Mouse (Mus musculus): ENCODE data around the gene Ncoa1. TPM values are rescaled to one million over a fixed set of nuclear protein-coding genes. Genes with fewer than 3 reads are reported as not detected.

Ncoa1 gene
- 10 to 100 TPM; 23.9 to 27.7 TPM for total RNA-seq (2021)
- long read RNA-seq, experiment 1, full-length matches to known transcripts: 23 of 60 reads
- long read RNA-seq, experiment 1, partial matches to known transcripts: 13 of 60 reads
- long read RNA-seq, experiment 1, other reads (novel, unspliced or antisense): 24 of 60 reads
- long read RNA-seq, experiment 2, full-length matches to known transcripts: 23 of 57 reads
- long read RNA-seq, experiment 2, partial matches to known transcripts: 12 of 57 reads
- long read RNA-seq, experiment 2, other reads (novel, unspliced or antisense): 22 of 57 reads

DNA sequence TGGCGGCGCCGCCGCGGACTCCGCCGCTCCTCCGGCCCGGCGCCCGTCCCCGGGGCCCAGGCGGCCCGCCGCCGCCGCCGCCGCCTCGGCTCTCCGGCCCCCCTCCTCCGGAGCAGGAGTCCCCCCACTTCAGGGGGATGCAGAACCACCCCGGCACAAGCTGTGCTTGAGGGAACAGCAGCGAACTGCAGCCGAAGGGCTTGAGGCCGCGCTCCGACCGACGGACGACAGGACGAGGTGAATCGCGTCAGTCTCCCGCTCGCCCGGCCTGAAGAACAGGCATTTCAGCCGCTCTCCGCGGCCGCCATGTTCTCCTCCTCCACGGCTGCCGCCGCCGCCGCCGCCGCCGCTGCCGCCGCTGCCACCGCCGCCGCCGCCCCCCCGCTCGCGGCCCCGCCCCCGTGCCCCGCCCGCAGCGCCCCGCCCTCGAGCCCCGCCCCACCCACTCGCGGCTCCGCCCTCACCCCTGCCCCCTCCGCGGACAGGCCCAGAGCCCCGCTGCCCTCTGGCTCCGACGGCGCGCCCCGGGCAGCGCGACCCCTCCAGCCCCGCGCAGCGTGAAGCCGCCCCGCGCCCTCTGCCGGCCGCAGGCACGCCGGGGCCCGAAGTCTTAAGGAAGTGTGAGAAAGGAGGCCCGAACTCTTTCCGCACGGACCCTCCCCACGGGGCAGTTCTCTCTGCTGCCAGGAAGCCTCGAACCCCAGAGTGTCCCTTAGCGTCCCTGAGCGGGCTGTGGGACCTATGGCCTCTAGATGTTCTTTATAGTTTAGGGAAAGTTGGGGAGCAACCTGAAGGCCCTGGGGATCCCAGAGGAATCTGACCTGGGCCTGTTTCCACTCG lies at the start of gene Ncoa1:
Gene Ncoa1 (minus strand): TSS at position 351 of the 840 bp plus-strand sequence.
- DNase-seq (ENCODE audit: low spot score): peak; percentile 73

DNA sequence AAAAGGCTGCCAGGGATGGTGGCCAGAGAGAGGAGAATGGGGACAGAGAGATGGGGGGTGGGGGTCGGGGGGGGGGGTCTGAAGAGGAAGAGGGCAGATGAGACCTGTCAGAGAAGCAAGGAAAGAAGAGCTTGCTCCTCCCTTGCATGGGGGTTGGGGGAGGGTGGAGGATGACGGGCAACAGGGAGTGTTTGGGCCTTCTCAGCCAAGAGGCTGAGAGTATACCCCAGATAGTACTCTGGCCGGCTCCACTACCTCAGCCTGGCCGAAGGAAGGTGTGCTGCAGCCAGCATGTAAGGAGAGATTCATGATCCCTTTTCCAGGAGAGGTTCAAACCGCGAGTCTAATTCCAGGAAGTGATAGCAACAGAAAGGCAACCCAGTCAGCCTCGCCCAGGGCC lies 47.6 kb upstream of the Ncoa1 start:
- DNase-seq (ENCODE audit: low spot score): peak; percentile 75

DNA sequence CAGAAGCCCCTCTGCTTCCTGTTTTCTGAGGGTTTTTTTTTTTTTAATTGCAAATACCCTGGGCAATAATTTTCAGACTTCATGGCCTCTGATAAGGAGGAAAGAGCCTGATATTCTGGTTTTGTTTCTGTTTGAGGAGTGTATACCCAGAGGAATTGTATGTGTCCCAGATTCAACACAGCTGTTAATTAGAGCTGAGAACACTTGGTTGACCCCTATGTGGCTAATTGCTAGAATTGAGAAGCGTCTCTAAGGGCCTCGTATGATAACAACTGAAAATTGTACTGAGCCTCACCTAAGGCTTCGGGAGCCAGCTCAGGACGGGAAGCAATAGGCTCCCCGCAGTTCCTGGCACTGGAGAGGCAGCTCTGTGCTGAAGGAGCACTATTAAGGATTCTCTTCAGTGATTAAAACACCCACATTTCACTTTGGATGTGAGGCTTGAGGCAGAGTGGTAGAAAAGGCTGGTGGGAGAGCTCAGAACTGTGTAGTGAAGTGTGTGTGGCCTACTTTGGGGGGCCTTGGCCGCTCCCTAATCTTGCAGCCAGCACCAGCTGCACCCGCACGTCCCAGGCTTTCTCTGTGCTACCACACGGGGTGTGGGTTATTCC lies 46.8 kb upstream of the Ncoa1 start:
- DNase-seq (ENCODE audit: low spot score): no peak

DNA sequence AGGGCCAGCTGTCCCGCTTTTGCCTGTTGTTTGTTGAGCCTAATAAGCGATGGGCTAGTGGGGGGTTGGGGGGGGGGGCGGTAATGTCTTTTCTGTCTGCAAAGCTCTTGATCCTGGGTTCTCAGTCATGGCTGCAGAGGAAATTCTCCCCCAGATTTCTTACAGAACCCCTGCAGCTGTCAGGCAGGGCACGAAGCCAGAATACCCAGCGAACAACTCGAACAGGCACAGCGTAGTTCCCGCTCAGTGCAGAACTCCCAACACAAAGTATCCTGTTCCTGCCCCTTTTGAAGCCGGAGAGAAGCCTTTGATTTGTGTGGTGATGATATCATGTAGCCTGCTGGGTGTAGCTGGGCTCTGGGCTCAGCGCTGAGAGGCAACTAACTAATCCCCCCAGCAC lies 46.2 kb upstream of the Ncoa1 start:
- peak; percentile 68 for DNase-seq (ENCODE audit: low spot score)

DNA sequence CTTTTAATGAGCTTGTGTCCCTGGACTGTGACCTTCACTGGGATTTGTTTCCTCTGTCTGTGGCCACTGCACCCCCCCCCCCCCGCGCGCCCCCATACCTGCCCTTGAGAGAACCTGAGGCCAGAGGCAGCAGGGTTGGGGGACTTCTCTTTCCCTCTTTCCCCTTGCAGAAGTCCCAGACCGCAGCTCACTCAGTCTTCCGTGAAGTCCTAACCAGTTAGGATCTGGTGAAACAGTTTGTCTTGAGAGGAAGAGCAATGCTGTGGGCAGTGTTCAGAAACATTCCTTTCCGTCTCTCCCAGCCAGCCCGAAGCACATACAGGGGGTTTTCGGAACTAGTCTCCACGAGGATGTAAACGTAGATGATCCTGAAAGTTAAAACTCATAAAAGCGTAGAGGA lies 42.0 kb upstream of the Ncoa1 start:
- DNase-seq (ENCODE audit: low spot score): no peak

DNA sequence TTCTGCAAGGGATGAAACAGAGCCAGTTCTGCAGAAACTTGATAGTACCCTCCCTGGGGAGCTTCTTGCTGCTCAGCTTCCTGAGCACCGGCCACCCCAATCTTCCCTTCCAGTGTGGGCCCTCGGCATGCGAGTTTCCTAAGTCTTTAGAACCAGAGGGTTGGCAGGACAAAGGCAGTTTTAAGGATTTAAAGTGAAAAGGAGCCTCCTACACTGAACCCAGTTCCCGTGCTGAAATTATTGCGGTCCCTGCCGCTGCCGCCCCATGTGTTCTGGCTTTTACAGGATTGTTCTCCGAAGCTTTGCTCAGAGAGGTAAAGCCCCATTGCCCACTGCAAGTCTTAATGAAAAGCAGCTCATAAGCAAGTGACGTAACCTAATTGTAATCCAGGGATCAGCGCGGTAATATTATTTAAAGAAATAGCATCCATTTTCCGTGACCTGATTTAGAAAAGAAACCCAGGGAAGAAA lies 32.6 kb upstream of the Ncoa1 start:
- peak; percentile 54 for DNase-seq (ENCODE audit: low spot score)

DNA sequence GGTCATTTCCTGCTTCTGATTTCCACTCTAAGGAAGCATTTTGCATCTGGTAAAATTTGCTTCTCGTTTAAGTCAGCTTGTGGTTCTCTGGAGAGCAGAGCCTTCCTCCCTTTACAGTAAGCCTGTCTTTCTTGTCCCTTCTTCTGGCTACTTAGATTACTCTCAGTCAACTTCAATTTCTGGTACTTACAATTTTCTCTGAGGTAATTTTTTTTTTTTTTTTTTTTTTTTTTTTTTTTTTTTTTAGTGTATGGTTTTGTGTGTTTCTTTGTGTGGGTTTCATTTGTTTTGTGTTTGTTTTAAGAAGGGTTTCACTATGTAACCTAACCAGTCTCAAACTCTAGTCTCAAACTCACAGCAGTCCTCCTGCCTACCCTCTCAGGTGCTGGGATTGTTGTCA lies 31.2 kb upstream of the Ncoa1 start:
- no peak for DNase-seq (ENCODE audit: low spot score)

DNA sequence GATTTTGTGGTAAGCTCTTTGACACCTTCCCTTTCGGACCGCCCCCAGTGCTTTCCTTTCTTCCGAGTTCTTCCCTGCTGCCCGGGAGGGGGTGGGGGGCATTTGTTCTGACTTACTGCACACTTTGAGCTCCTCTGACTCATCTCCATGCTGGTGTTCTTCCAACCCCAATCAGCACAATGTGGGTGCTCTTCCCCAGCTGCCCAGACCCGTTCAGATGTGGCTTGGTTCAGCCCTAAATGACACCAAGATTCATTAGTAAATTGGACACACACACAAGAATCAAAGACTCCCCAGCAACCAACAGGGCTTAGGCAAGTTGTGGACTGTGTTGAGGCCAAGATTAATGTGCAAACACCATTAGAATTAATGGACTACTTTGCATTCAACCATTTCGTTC lies 30.5 kb upstream of the Ncoa1 start:
- no peak for DNase-seq (ENCODE audit: low spot score)

DNA sequence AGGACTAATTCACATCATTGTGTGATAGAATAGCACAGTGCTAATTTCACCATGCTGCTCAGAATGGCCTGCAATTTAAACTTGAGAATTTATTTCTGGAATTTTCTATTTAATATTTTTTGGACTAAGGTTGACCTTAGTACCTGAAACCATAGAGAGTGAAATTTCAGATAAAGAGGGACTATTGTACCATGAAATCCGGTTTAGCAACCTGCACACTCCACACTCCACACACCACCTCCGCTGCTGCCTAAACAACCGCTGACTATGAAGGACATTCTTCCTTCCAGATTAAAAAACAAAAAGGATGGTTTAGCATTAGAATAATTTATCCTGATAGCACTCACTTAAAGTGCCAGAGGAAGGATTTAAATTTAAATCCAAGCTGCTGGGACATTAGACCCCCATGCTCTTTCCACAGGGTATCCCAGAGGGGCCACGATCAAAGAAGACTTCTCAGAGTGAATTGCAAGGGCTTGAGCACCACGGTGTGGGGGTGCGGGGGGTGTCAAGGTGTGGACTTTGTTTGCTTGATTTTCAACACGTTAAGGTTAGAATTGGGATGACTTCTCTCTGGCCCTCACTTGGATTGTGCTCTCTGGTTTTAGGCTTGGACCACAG lies 29.9 kb upstream of the Ncoa1 start:
- no peak for DNase-seq (ENCODE audit: low spot score)

DNA sequence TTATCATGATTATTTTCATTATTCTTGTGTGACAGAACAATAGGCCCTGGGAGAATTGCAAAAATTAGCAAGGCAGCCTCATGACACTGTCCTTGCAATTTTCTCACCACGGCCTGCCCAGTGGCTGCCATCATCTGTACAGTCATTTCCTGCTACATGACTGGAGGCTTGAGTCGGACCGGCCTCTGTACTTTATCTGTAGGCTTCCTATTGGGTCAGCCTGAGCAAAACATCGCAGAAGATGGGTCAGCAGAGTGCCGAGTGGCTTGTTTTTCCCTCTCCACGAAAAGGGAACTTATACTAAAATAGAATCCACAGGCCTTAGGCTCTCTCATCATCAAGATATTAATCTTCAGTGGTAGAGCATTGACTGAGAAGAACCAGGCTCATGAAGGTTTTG lies 28.3 kb upstream of the Ncoa1 start:
- DNase-seq (ENCODE audit: low spot score): no peak

DNA sequence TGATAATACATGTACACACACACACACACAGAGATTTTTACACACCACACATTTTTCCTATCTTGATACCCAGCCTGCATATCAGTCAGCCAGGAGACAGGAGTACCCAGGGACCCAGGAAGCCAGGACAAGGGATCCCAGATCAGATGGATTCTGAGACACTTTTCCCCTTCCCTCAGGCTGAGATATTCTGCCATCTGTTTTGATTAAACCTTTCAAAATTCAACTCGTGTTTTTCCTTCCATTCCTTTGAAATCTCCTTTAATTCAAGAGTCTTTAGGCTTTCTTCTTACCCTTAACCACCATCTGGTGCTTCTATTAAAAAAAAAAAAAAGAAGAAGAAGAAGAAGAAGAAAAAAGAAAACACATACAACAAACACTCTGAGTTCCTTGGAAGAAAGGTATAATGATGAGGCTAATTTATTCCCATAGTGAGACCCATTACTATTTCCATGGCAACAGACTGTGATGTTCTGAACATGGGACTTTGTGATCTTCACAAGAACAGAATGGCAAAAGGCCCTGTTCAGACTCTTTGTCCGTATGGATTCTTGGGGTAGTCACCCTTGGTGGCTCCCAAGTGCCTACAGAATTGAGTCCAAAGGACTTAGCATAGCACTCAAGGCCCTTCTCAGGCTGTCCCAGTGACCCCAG lies 26.8 kb upstream of the Ncoa1 start:
- no peak for DNase-seq (ENCODE audit: low spot score)

DNA sequence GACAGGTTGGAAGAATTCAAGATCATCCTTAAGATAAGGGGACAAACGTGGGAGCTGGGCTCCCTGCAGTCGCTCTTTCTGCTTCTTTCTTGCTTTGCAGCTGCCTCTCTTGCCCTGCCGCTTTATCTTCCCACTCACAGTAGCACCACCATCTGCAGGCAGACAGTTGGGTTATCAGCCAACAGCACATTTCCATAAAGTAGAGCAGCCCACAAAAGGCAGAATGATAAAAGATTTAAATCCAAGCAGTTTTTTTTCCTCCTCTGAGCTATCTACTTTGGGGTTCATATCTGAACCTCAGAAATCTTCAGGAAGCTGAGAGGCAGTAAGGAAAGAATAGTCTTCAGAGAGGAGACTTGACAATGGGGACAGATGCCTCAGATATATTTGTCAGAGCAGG lies 24.9 kb upstream of the Ncoa1 start:
- no peak for DNase-seq (ENCODE audit: low spot score)

DNA sequence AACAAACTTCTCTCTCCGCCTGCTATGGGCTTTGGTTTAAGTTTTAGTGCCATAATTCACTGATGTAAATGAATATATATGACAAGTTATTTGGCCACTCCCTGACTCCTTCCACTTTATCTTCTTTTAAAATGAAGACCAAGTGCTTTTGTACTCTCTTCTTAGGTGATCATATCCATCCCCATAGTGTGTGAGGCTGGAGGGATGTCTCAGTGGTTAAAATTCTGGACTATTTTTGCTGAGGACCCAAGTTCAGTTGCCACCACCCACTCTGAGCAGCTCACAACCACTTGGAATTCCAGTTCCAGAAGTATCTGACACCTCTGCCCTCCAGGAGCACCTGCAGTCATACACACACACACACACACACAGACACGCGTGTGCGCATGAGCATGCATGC lies 23.5 kb upstream of the Ncoa1 start:
- DNase-seq (ENCODE audit: low spot score): no peak

DNA sequence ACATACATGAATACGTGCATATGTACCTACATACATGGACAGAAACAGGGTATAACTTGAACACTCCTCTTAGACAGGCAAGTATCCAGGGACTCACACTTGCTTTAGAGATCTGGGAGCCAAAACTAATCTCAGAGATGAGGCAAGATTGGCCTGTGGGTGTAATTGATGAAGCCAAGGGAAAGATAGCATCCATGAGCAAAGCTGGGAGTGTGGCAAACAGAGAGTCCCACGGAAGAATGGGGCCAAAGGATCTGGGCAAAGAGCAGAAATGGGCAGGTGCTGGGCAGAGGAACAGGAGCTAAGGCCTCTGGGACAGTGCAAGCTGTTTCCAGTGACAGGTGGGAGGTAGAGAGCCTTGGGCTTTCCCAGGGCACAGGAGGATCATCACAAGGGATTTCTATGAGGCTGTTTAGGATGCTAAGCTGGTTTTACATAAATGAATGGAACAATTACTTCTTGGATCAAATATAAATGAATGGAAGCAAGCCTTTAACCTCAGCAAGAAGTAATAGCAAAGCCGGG lies 22.7 kb upstream of the Ncoa1 start:
- DNase-seq (ENCODE audit: low spot score): no peak

DNA sequence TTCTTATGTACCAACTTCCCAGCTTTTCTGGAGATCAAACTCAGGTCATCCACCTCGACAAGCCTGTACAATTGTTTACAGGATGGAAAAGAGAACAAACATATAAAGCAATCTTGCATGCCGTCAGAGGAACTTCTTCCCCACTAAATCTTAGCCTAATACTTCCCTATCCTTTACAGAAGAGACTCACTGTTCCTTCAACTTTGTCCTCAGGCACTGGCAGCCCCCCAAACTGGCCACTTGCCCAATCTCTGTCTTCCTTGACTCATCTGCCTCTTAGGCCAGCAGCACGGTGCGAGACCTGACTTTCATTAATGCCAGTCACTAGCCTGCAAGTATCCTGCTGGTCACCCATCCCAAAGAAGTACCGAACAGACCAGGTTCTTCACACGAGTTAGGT lies 11.4 kb upstream of the Ncoa1 start:
- peak; percentile 79 for DNase-seq (ENCODE audit: low spot score)

DNA sequence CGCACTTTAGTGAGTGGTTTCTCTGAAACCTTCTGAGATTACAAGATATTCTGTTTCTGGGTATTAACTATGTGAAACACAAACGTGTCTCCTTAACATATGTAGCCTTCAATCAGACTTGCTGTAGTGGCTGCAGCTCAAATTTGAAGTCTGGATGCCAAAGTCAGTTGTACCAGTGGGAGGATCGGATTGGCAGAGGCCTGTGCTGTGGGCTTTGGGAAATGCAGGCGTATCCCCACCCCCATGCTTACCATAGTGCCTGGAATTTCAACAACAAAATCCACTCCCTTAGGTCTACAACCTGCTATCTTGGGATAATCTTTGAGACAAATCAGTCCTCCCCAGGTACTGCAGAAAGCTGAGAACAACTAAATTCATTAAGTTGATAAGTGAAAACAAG lies 6.4 kb upstream of the Ncoa1 start:
- no peak for DNase-seq (ENCODE audit: low spot score)

DNA sequence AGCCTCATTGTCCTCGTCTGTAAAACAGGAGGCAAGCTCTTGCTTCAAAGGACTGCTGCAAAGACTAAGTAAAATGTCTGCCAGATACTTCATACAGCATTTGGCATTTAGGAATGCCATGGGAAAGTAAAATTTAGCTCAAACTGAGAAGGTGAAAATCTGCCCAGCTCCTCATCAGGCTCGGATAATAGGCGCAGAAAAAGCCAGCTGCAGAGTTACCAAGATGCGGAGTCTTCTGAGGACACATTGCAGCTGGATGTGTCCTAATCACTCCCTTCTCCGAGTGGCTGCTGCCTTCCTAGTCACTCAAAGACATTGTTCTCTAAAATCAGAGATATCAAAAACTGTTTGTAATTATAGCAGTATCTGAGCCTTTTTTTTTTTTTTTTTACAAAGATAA lies 4.7 kb upstream of the Ncoa1 start:
- DNase-seq (ENCODE audit: low spot score): no peak

DNA sequence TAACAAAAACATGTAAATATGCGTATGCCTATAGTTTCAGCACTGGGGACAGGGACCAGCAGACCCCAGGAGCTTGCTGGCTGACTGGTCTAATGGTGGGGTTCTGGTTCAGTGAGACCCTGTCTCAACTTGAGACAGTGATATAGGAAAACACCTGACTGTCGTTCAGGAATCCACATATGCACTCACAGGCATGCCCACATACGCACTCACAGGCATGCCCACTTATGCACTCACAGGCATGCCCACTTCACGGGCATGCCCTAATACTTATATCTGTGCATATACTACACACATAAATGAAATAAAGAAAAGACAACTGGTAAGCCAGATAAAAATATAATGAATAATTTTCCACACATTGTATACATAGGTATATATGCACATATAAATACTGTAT lies 3.3 kb upstream of the Ncoa1 start:
- DNase-seq (ENCODE audit: low spot score): no peak

DNA sequence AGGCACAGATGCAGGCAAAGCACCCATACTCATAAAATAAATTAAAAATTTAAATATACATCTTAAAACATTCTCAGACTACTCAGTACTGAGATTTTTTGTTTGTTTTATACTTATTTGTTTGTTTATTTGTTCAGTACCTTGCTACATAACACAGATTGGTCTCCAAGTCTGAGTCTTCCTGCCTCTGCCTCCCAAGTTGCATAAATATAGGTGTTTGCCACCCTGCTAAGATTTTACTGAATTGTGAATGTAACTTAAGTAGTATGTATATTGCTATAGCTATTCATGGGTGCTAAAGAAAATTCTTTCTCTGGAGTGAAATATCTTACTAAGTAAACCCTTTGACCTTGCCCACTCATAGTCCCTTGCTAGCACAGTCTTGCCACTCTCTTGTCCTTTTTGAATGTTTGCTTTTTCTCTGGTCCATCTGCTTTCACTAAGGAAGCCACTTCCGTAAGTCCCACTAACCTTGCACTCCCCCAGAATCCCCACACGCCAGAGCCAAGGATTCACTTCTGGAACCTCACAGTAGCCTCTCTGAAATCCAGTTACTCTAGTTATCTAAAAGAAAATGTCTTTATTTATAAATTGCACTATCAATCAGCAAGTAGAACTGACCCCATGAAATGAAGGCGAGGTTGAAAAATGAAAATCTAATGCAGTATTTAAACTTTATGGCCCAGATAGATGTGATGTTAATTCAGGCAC lies 2.3 kb upstream of the Ncoa1 start:
- no peak for DNase-seq (ENCODE audit: low spot score)

DNA sequence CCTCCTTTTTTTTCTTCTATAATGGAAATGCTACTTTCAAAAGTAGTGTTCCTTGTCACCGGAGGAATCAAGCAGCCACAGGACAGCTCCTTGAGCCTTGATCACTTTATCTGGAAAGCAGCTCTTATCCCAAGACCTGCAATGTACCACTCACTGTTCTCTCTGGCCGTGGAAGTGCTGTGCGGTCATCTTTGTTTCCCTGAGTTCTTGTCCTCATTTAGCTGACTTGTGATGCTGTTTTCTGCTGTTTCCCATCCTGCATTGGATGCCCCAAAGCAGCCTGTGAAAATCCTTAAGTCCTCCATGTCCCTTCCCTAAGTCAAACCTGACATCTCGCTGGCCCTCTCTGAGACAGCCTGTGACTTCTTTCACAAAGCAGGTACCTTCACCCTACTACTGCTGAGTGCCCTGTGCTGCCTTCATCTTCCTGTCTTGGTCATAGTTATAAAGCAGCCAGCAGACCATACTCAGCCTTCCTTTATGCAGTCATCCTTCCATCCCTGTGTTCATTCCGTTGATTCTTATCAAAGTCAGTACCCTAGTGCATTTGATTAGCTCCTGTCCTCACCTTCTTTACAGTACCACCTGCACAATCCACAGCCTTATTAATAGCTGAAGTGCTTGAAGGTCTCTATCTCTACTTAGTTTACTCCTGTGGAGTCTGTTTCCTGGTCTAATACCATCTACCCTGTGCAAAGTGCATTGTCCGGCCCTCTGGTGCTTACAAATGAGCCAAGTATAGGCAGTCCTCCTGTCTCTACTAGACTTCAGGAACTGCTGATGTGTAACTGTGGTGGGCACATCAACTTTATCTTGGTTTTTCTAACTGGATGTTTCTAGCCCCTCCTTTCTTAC lies 1.2 kb upstream of the Ncoa1 start:
- no peak for DNase-seq (ENCODE audit: low spot score)

Measured in gastrocnemius, adult 18-20 months (tissue).